Mouse (Mus musculus) embryo, embryonic 11.5 days (tissue): ENCODE results near the gene Pard6b.
"Not testable (repeated sequence)": the region's sequence is repeated elsewhere in the genome, so short reads cannot be mapped to it uniquely, and the experiment has no call there.

Experiments used
- DNase-seq: peaks from one replicate; pipeline ENCODE4 v3.0.0-alpha.2; 2012; ENCODE audit warnings: low read depth, low spot score

Pard6b gene

GRCm38 (mm10) chr2:168080431-168081246, at the start of gene Pard6b:
Gene Pard6b, plus strand, starts transcription at chr2:168081004.
- peak; percentile 98 for DNase-seq

DNA sequence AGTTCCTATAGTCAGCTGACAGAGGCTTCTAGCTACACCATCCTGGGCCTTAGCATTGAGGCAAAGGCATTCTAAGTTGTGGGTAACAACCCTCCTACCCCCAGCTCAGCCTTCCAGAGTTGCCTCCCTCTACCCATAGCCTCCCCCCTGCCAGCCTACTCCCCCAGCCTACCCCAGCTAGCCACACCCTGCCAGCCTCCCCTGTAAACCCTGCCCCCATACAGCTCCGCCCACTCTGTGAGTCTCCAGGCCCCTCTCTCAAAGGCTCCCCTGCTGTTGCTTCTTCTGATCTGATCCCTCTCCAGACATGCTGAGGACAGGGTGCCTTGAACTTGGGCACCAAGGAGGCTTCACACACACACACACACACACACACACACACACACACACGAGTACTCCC, 49.0 kb upstream of the Pard6b start:
- DNase-seq, result no peak

GRCm38 (mm10) chr2:168033905-168034304, 46.9 kb upstream of the Pard6b start:
- DNase-seq, result no peak

DNA sequence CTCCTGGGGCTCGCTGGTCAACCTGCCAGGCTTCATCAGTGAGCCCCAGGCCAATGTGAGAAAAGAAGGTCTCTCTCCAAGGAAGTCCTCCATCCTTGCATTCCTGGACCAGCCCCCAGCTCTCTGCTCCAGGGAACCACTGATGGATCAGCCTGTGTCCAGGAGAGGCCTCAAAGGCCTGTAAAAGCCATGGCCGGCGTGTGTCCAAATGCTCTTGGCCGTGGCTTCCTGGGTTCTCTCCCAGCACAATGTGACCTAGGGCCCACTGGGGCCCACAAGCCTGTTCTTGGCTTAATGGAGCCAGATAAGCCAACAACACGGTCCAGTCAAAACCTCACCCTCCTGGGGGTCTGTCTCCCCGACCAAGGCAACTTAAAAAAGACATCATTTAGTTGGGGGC, 44.9 kb upstream of the Pard6b start:
- DNase-seq, result no peak

DNA sequence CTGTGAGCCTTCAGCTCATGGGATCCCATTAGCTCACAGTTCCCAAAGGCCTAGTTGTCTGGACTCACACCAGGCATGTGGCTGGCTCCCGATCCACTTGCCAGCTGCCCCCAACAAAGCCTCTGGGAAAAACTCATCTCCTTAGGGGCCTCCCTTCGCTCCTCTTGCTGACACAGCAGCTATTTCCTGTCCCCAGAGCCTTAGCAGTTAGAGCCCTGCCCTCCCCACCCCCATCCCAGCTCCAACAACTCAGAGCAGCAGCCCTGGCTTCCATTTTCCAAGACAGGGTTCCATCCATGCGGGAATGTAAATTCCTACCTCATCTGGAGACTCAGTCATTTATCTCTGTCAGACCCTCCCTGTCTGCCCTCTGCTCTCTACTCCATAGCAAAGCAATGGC, 43.7 kb upstream of the Pard6b start:
- no peak for DNase-seq

- no peak for DNase-seq
Measured at GRCm38 (mm10) chr2:168040751-168041150, 40.1 kb upstream of the Pard6b start.

GRCm38 (mm10) chr2:168042019-168042418, 38.8 kb upstream of the Pard6b start:
- no peak for DNase-seq

GRCm38 (mm10) chr2:168044681-168045287, 36.0 kb upstream of the Pard6b start:
- DNase-seq, result no peak

DNA sequence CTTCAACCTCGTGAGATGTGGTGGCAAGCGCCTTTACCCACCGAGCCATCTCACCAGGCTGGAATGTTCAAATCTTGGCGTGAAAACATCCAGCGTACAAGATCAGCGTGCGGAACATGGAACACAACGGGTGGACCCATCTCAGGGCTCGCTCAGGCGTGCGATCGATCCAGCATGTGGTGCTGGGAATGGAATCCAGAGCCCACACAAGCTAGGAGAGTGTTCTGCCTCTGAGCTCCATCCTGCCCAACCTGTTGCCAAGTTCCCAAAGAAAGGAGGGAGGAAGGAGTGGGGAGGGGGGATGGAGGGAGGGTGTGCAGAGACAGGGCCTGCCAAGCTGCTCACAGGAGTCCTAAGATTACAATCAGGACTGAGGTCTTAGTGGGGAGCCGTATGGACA, 35.4 kb upstream of the Pard6b start:
- DNase-seq, result no peak

DNA sequence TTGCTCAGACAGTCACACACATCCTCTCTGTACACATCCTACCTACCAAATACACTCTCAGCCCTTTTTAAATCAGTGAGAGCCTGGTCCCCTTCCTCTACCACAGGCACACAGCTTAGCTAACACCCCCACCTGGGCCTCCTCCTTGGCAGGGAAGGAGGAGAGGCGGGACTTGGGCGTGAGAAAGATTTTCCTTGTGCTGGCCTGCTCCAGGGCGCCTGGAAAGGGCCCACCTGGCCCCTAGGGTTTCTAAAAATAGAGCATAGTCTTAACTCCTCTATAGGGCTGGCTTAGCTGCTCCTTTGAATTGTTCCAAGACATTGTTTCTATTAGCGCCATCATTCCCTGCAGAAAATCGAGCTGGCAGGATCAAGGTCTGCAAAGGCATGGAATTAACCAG, 35.0 kb upstream of the Pard6b start:
- DNase-seq, result no peak

- no peak for DNase-seq
Measured at GRCm38 (mm10) chr2:168046467-168046866, 34.3 kb upstream of the Pard6b start.

DNA sequence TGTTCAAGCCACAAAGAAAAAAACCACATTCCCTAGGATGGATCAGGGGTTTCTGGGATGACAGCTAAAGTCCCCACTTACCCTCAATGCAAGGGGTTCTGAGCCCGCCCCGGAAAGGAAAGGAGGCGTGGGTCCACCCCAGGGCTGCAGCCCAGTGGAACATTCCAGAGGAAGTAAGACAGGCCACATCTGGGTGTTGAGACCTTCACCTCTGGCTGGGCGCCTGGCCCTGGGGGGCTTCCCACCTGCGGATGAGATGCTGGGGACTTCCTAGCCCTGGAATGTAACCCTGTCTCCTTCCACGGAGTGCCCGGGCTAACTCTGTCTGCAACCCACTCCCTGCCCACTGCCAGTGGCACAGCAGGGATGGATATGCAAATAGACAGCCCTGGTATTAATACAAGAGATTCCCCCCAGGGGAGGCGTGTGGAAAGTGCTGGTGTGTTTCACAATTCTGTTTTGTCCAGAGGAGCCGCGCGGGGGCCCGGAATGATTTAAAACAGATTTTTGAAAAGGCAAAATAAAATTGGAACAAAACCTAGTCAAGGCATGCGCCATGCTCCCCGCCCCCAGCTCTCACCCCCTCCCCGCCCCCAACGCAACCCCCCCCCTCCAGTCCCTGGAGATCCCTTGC, 31.7 kb upstream of the Pard6b start:
- no peak for DNase-seq

DNA sequence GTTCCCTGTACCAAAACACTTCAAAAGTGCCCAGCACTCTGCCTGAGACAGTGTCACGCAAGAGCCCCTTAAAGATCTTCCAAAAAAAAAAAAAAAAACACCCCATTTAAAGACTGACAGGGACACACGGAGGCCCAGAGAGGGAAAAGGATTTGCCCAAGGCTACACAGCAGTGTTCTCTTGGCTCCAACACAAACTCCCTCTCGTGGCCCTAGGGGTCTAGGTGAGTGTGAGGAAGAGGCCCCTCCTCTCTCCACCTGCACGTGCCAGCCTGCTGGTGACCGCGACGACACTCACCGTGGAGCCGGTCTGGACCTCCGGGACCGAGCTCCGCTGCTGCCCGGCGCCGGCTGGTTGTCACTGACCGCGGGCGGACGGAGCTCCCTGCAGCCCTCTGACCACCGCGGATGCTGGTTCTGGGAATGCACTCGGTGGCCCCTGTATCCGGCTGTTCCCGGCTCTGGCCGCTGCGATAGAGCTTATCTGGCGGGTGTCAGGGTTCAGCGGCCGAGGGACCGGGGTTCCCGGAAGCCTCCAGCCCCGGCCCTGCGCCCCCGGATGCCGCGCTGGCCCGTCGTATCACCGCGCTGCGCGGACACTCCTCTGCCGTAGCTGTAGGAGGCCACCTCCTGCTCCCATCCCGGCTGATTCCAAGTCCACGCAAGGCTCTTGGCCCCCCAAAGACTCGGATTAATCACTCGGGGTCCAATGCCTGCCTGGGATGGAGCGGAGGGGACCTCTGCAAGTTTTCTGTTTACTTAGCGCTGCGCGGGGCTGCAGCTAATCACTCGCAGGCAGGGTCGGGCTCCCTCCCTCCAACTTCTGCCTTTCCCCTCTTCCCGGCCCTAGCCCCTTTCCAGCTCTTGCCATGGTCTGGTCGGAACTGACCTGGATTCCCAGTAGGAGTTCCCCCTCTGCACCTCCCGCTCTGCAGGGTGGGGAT, 30.5 kb upstream of the Pard6b start:
- DNase-seq, result no peak

DNA sequence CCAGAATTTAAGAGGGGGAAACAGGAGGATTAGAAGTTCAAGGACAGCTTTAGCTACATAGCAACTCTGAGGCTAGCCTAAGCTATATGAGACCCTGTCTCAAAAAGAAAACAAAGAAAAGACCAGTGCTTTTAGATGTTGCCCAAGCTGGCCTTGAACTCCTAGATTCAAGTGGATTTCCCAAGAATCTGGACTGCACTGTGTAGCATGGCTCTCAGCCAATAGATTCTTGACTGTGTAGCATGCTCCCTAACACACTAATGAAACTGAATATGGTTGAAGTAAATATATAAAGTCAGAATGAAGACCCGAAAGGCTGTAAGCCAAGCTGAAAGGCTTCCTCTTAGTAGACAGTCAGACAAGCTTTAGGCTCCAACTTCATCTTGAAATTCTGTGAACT, 28.6 kb upstream of the Pard6b start:
- DNase-seq, result no peak

DNA sequence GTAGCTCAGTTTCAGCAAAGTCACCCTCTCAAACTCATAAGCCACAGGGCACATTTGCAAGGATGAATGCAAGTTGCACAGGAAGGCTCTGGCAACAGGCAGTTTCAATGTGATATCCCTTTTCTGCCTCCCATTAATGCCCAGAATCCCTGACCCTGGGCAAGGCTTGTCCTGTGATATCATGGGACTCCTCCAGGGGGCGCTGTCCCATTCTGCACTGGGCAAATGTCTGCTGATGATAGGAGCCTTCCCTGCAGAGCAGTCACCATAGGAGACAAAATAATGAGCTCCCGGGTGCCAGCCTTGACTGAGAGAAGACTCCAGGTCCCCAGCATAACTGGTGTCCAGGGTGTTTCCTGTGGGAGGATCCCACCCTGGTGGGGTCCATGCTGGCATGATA, 28.1 kb upstream of the Pard6b start:
- no peak for DNase-seq

DNA sequence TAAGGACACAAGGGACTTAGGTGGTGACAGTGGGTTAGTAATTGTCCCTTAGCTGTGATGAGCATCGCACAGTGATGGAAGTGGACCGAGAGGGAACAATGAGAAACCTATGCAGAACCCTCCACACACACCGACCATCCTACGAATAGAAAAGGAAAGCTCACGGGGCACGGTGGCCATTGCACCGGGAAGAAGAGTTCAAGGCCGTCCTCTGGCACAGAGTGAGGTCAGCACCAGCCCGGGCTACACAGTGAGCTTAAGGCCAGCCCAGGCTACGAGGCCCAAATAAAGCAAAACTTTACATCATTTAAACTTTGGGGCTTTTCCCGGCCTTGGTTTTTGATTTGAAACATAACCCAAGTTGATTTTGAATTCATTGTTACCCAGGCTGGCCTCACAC, 26.7 kb upstream of the Pard6b start:
- no peak for DNase-seq

DNA sequence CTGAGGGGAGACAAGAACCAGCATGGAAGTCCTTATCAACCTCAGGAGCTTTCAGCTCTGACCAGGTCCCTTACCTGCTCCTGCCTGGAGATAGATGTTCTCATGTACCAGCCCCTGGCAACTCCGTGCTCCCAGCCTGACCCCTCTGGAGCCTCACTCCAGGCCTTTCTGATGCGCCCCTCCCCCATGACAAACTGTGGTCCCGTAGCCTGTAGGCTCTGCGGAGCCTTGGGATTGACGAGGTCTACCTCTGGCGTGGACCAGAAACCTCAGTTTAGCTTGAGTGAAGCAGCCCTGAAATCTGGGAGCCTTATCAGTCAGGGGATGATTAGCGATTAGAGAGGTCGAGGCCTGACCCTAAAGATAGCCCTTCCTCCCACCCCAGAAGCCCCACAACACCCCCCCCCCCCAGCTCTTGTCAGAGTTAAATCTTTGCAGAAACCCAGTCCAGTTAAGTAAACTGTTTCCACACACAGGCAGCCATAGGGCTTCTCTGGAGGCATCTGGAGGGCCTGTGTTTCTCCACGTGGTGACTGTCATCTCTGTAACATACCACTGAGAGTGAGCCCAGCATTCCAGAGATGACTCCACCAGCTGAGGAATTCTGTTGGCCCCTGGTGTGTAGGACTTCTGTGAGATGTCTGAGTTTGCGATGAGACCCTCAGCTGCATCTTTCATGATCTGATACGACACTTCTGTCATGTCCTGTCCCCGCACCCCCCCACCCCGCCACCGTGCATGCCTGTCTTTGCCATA, 24.7 kb upstream of the Pard6b start:
- DNase-seq, result no peak

DNA sequence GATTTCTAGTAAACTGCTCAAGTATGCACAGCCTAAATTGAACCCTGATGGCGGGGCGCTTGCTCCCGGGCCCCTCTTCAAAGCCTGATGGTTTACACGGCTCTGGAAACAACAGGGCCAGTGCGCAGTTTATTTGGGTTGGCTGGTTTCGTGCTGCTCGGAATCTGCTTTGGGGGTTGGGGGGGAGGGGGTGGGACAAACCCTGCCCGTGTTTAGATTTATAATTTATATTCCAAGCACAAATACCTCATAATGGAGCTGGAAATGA, 24.2 kb upstream of the Pard6b start:
- no peak for DNase-seq

GRCm38 (mm10) chr2:168057876-168058275, 22.9 kb upstream of the Pard6b start:
- DNase-seq, result not testable (repeated sequence)

GRCm38 (mm10) chr2:168058488-168059199, 22.2 kb upstream of the Pard6b start:
- DNase-seq, result no peak
